Mouse (Mus musculus) liver, embryonic 14.5 days (tissue): Measurements from ENCODE around the gene Magel2.

Experiments
- CTCF ChIP-seq: IDR thresholded peaks from 2 replicates; pipeline ENCODE4 v1.5.1; 2016; ENCODE audit warnings: antibody characterized with exemption, low read depth, control low read depth
- EP300 ChIP-seq: IDR thresholded peaks from 2 replicates; pipeline ENCODE4 v1.6.1; 2016; ENCODE audit warnings: antibody characterized with exemption, low read depth

DNA sequence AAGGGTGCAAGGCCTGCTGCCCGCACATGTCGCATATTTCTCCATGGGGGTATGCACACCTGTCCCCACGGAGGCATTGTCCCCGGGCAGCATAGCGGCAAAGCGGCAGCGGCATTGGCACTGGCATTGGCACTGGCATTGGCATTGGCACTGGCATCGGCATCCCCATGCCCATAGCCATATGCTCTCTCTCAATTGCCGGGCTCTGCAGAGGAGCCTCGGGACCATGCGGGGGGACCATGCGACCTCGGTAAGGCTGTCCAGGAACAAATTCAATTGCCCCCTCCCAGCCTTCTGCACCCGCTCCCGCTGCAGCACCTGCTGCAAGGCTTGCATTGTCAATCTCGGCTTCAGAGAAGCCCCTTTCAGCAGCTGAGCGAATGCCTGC is 42.3 kb downstream of the Magel2 start:
- TF ChIP-seq CTCF (no peak), EP300 (no peak)
